Mouse (Mus musculus): ENCODE measurements at regions not wholly inside any gene's neighbourhood (a gene's known extent, or its start where the extent isn't known, plus 50 kb on each side); places are given as distances from the start of the nearest gene placed in this dataset.

DNA sequence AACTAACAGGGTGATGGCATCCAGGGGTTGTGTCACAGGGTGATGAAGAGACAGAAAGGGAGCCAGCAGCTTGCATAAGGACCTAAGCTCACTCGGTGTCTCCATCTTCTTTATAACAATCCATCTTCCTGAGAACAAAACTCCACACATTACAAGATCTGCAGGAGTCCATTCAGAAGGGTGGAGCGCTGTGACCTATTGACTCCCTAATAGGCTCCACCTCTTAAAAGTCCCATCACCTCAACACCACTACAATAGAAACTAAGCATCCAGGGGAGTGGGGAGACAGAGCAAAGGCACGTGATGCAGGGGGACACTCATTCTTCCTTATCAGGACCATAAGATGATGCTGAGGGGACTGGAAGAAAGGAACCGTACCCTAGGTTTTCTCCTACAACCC lies 224.5 kb upstream of the Irx5 start:
- no peak for DNase-seq

DNA sequence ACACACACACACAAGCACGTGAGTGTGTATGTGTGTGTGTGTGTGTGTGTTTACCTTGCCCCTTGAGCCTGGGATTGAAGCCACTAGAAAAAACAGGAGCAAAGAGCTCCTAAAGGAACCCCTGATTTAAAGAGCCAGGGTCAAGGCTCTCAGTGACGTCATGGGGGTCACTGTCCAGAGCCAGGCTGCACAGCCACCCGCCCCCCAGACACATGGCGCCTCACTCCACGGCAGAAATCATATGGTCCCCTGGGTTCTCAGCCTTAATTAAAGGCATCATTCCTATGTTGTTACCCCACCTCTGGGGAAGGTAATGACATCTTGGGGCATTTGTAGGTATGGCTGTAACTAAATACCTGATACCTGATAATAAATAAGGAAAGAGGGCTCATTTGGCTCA lies 224.9 kb upstream of the Irx5 start:
- DNase-seq: no peak

DNA sequence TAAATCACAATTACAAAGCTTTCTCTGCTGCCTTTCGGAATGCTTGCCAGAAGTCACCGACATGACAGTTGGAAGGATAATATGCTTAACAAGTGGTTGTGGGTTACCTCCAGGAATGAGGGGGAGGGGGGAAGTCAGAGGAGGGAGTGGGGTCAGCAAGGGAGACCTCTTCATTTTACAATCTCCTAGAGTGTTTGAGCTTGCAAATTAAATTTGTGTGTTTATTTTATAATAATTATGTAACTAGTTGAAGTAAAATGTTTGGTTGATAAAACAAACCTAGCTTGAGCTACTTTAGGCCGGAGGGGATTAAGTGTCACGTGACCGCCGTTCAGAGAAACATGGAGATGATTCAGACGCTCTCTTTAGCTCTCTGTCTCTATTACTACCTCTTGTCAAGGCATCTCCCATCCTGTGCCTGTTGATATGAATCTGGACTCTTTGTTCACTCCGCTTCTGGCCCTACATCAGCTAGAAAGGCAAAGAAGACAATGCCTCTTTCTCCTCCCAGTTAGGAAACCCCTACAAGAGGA lies 227.3 kb upstream of the Irx5 start:
- DNase-seq: no peak

DNA sequence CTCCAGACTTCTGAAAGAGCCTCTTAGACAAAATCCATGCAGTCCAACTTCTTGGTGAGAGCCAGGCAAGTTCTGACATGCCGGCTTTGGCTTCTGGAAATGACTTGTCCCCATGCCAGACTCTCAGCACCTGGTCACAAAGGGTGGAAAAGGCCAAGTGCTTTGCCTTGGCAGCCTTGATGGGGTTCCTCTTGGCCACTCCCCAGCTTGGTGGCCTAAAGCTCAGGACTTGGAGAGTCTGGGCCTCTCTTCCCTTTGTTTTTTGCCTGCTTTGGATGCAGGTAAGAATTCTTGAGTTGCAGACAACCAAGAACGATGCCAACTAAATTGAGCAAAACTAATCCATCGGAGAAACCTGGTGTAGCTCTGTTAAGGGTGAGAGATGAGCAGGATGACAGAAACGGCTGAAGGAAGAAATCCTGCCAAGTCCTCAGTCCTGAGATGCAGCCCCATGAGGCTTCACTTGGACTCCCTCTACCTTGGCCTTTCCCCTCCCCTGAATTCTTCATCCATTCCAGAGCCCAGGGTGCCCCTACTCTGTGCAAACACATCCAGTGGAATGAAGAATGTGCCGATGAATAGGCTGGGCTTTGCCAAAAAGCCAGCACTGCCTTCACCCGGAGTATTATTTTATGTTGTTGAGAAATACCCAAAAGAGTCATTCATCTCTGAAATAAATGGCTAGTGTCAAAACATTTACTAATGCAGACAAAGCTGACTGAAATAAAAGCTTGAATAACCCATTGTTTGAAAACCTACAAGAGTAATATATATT lies 228.0 kb upstream of the Irx5 start:
- peak; percentile 47 for DNase-seq

DNA sequence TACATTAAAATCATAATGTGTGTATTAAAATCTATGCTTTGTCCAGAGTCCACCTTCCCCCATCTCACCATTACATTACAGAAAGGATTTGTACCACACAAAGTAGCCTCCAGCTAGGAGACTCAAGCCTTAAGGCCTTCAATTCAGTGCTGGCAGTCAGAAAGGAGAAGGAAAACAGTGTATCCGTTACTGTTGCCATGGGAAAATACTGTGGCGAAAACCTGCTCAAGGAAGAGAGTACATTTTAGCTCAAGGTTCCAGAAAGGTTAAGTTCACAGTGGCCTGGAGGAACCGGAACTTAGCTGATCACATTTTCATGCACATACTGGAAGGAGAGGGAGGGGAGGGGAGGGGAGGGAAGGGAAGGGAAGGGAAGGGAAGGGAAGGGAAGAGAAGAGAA lies 231.8 kb upstream of the Irx5 start:
- no peak for DNase-seq

DNA sequence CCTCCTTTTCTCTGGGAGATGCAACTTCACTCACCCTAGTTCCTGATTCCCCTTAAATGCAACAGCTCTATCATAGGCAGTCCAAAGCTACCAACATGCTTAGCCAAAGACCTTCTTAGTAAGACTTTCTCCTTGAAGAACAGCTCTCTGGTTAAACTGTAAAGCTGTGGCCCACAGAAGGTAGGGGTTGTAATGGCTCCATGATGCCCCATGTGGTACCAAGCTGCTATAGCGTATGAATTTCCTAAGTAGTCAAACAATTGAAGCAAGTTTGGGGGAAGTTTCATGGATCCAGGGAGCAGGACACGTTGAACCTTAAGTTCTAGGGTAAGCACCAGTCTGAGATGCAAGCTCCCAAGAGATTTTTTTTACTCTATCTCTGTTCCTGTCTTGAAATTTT lies 236.1 kb upstream of the Irx5 start:
- no peak for DNase-seq

DNA sequence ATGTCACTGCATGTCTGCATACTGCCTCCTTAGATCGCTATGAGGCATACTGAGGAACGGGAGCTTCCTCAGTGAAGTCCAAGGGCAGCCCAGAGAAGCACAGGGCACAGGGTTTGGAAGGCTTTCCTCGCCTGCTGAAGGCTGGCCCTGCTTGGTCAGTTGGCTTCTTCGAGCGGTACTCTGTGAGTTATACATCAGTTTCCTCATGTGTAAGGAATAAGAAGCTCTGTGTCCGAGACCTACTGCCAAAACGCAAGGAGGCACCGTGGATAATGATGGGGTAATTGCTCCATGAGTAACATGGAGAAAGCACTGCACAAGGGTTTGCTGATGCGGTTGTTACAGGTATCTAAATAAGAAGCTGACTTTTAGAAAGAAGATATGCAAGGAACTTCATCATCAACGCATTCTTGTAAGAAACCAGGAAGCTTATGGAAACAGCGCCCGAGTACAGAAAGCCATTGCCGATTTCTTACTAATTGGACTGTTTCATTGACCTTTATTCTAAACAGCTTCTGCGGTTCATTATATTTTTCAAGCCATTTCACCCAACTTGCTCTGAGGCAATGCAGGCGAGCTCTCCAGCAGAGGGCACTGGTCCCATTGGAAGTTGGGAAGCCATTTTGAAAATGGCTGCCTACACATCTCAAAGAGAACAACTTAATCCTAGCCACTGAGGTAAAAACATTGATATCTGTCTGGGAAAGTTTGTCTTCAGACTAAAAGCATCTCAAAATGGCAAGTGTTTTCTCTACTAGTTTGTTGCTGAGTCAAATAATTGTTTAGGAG lies 241.8 kb upstream of the Irx5 start:
- no peak for DNase-seq

DNA sequence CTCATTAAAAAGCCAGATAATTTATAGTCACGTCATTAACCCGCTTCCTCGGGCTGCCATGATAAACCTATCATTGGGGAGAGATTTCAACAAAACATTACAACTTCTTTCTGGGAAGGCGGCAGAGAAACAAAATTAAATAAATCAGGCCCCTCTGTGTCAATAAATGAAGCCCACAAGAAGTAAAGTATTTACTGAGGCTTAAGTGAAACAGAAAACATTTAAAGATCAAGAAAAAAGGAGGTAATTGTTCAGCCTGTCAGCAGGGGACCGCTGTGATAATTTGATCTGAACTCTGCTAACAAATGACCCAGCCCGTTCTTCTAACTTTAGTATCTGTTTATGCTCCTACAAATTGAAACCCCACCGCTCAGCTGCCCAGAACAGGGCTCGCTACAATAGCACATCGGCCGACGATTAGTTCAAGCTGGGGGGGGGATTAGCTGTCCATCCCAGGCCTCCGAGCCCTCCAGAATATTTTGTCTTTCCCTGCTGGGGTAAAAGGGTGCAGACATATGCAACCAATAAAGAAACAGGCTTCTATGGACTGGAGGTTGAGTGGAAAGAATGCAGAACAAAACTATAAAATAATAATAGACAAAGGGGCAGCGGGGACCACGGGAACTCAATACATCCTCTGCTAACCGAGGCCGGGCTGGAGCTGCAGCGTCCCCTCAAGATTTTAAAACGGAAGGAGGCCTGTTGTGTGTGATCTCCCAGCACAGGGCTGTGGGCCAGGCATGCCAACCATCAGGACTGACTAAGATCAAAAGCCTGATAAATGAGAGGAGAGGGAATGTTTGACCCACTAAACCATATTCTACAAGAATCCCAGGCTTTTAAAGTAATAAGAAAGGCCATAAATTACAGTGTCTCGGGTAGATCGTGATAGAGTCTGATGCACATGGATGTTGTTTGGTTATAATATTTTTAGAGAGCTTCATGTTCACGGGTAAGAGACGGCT lies 242.8 kb upstream of the Irx5 start:
- no peak for DNase-seq

DNA sequence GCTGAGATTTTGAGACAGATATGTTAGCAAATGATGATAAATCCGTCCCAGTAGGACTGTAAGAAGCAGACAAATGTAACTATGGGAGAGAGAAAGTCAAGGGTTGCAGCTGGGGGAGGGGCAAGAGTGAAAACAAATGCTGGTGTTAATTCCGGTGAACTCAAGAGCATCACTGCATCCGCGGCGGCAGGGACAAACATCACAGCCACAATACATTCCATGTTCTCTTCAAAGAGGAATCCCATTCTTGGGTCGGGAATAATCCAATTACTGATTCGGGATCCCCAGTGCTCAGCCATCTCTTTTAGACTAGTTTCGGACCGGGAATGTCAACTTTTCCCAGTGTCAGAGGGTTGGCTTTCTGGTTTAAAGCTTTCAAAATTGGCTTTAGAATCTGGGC lies 243.5 kb upstream of the Irx5 start:
- DNase-seq: no peak

DNA sequence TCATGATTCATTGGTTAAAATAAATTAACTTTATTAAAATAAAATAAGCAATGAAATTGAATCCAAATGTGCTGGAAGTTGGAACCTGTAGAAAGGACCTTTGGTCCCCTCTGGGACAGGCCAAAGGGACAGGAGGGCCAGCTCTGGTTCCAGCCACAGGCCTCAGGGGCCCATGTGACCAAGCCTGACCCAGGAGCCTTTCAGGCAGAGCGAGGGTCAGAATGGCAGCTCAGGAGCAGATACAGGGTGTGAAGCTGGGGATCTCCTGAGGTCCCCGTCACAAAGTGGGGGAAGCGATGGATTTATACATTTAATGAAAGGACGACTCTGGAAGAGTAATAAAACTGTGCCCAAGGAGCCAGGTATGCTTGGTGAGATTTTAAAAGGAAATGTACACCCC lies 244.0 kb upstream of the Irx5 start:
- DNase-seq: no peak

DNA sequence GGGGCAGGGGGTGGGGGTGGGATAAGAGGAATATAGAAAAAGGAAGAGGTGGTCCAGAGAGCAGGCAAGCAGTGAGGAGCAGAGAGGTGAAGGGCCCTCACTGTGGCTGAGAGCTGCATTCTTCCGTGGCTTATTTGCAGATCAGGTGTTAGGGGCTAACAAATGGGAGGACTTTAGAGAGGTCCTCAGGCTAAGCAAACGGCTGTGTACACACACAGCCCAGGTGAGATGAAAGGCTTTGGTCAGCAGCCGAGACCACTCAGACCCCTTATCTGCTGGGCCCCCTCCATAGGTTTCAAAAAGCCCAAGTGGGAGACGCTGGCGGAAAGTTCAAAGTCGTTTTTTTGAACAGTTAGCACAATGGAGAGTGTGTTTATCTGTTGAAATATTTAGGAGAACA lies 252.9 kb upstream of the Irx5 start:
- DNase-seq: no peak

DNA sequence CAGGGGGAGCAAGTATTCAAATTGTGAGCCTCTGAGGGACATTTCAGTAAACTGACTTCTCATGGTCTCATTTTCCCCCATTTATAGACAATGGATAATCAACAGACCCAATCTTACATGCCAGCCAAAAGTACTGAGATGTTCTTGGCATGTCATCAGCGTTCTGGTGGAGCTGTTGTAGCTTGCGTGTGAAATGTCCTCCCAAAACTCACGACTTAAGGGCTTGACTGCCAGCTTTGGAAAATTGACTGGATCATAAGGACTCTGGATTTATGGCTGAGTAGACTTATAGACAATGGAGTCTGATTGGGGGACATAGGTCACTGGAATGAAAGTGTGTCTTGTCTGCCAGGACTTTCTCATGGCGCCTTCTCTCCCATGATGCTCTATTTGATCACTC lies 254.9 kb upstream of the Irx5 start:
- no peak for DNase-seq

DNA sequence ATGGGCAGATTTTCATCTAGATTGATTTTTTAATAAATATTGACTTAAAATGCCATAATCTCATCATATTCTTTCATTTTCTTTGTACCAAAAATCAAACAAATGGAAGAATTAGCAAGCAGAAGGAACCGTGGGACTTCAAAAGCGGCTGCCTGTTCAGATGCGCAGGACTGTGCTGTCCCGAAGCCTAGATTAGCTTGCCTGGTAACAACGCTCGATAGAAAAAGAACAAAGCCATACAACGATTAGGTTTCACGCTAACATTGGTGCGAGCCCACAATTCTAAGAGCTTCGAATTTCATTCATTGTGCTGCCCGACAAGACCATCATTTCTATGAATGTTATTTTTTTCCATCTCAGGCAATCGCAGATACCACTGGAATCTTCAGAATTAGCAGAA lies 262.1 kb upstream of the Irx5 start:
- no peak for DNase-seq

DNA sequence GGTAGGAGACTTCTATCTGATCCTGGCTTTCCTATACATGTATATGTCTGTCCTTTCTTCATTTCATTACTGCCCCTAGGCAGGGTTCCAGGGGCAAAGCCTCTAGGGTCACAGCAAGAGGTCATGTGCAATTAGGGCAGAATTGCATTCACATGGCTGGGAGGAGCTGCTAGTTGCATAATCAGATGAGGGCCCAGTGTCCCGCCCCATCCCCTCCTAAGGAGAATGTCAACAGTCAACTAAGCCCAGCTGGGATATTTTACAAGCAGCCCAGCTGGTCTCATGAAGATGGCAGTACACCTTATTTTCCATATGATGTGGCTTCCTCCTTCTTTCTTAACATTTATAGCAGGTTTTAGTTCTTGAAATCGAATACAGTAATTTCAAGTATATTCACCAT lies 273.3 kb upstream of the Irx5 start:
- no peak for DNase-seq

DNA sequence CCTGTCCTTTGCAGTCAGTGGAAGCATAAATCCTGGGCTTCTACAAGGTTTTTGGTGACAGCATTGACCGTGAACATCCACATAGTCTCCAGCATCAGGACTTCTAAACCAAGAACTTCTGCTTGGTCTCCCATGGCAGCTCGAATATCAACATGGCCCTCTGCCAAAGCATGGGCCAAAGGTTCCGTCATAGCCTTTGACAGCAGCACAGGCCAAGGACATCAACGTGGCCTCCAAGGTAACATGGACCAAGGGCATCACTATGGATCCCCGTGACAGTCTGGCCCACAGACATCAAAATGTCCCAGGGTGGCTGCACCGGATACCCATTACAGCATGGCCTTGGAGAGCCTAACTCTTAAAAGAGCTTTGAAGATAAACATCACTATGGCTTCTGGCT lies 275.5 kb upstream of the Irx5 start:
- peak; percentile 76 for DNase-seq

DNA sequence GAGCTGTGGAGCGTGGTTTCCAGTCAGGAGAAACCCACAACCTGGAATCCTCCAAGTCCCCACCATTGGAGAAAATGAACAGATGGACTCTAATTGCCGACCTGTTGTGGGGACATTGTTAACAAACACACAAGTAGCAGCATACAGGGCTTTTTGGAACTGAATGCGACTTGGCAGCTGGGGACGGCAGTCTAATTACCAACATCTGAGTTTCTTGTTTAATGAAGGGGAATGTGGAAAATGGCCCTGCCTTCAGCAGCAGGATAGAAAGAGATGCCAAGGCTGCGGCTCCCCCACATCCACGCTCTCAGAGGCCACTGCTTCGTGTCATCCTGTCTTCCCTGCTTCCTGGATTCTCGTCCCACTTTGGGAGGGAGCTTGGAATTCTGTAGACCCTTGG lies 276.6 kb upstream of the Irx5 start:
- DNase-seq: no peak

DNA sequence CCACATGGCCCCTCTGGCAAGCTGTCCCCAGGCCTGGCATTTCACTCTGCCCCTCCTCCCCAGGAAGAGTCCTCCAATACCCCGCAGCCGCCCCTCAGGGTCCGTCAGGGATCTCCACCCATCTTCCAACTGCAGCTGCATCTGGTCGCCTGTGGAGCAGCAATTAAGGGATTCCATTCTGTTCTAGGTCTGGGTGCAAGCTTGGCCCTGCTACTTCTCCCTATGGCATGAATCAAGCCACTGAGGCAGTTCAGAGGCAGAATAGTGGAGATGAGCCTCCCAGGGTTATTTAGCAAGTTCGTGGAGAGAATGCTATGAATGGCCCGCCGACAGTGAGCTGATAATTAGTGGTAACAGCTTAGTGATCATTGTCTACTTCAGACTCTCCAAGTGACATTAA lies 275.7 kb upstream of the Irx3 start:
- DNase-seq: no peak

DNA sequence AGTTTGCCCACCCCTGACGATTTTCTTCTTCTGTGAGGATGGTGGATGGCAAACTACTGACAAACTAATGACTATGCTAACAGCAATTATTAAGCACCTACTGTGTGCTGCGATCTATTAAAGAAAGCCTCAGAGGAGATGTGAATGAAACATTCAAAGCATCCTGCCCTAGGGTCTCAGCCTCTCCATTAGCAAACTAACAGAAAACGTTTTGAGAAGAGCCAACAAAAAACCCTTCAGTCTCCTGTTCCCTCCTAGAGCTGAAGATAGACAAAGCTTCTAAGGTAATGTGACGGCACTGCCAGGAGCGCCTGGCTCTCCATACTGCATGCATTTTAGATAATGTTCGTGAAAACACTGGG lies 270.4 kb upstream of the Irx3 start:
- DNase-seq: no peak

DNA sequence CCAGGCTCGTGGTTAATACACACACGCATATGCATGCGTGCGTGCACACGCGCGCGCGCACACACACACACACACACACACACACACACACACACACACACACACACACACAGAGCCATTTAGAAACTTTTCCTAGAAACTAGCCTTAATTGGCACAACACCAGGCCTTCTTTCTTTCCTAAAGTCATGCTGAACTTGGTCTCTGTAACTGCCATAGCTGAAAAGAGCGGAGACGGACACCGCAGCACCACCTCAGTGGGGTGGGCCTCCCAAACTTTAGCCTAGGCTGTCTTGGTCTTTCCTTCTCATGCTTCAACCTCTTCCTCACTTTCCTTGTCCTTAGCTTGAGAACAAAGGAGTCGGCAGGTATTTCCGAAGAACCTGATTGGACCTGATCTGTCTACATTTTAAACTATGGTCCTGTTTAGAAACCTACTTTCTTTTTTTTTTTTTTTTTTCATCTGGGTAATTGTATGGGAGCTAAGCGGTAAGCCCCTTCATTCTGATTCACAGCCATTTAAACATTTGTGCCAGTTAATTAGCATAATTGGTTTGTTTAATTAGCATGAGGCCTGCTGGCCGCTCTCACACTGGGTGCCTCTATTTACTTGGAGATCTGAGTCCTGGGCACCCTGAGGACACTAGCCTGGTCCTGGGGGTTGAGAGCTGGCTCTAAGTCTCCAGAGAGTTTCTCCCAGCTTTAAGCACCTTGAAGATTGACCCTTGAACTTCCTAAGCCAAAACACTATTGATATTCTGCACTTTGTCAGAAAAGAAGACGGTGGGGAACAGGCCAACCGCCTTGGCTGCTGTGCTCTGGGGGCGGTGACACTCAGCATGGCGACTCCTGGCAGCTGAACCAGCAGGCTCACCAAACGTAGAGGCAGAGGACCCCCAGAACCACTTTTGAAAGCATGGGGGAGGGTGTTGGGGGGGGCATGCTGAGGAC lies 269.7 kb upstream of the Irx3 start:
- DNase-seq: no peak

DNA sequence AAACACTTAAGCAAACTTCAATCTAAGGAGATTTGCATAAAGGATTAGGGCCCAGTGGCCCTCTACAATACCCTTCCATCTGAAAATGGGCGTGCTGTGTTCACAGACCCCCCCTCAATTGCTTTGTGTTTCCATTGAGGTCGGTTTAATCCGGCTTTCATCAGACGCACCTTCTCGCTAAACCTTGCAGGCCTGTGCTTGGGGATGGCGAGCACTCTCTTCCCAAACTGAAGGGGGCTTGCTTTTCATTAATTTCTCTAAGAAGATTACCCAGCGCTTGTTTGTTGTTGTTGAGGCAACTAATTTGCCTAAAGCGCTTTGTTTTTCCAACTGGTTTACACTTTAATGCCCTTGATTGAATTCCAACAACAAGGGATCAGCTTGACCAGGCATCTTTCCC lies 268.8 kb upstream of the Irx3 start:
- DNase-seq: no peak

DNA sequence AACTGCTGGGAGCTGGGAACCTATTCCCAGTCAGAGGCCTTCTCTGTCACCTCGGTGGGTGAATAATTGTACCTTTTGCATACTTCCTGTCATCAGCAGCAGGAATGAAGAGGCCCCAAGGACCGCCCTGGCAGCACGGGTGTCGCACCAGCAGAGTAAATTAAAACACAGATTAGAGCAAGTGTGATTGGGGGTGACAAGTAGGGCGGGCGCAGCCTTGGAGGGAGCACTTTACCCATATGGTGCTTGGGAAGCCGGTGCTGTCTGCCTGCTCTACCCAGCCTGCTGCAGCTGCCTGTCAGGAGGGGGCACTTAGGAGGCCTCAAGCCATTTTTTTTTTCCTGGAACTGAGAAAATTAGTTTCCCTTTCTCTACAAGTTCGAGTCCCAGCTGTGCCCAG lies 264.6 kb upstream of the Irx3 start:
- no peak for DNase-seq
